8 mouse cellular contexts compared by ENCODE assay signal in the genomic region with DNA sequence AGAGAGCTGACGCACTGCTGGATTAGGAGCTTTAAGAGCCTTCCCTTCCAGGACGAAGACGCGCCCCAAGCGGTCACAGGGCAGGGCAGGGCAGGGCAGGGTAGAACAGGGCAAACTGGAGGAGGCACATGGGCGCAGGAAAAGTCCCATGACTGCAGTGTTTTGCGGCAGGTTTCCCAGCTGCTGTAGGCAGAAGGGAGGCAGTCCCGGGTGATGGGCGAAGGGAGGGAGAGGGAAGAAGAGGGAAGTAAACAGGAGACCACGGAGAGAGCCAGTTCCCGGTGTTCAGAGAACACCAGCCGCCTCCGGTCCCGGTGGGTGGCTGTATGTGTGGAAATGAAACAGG. TPM values are rescaled to one million over a fixed set of nuclear protein-coding genes. Genes with fewer than 3 reads are reported as not detected.
DNase-seq lines count a peak whose midpoint lies in the region; ATAC-seq and TF ChIP-seq lines count a peak whose summit lies in the region.

No protein-coding gene starts in this region.

- no peak for TF ChIP-seq EP300 in liver, embryonic 14.5 days (IDR thresholded peaks at IDR 0.05; ENCODE audit: low read depth)

- 0 out of 2 replicates have a peak, but pooled peaks have one; percentile 36 for TF ChIP-seq CTCF in bone marrow, adult 2 months (IDR thresholded peaks at IDR 0.05; ENCODE audit: control insufficient read depth, insufficient read depth, low read length)
- TF ChIP-seq CTCF in liver, embryonic 14.5 days (IDR thresholded peaks at IDR 0.05; ENCODE audit: low read depth), result peak; percentile 50

- H3K9me3 ChIP-seq in forebrain, embryonic 12.5 days, result no peaks in the 10 kb centered on the region
- no peaks in the 10 kb centered on the region for H3K9me3 ChIP-seq in heart, embryonic 15.5 days (replicated peaks)
- no peaks in the 10 kb centered on the region for H3K9me3 ChIP-seq in liver, embryonic 14.5 days (ENCODE audit: control insufficient read depth, low read length)
- H3K9me3 ChIP-seq in stomach, embryonic 16.5 days (replicated peaks; ENCODE audit: control insufficient read depth, low read length), result no peaks in the 10 kb centered on the region

- DNase-seq in 416B (ENCODE audit: low read depth), result peak; percentile 83
- DNase-seq in kidney, postnatal 10 days, result peak; percentile 83
- DNase-seq in liver, embryonic 14.5 days (ENCODE audit: low read depth in 3 of 3, low spot score in 3 of 3), result no peak

- H3K27ac ChIP-seq in bone marrow, adult 2 months (ENCODE audit: control insufficient read depth, insufficient read depth, low read depth, low read length, poor library complexity), result peak overlapping the region; percentile 79
- H3K27ac ChIP-seq in forebrain, embryonic 12.5 days, result no peak overlapping the region
- no peak overlapping the region for H3K27ac ChIP-seq in heart, embryonic 15.5 days
- H3K27ac ChIP-seq in liver, embryonic 14.5 days, result no peak overlapping the region
- H3K27ac ChIP-seq in stomach, embryonic 16.5 days (ENCODE audit: low read length), result peak overlapping the region; percentile 96

- H3K4me2 ChIP-seq in forebrain, embryonic 12.5 days, result peak overlapping the region; percentile 84
- H3K4me2 ChIP-seq in heart, embryonic 15.5 days, result peak overlapping the region; percentile 95
- H3K4me2 ChIP-seq in liver, embryonic 14.5 days (ENCODE audit: low read depth), result peak overlapping the region; percentile 79
- H3K4me2 ChIP-seq in stomach, embryonic 16.5 days (ENCODE audit: low read depth, low read length), result peak overlapping the region; percentile 89

- peaks cover 68% of the 10 kb centered on the region for H3K27me3 ChIP-seq in forebrain, embryonic 12.5 days
- H3K27me3 ChIP-seq in heart, embryonic 15.5 days, result peaks cover 20% of the 10 kb centered on the region
- peaks cover 51% of the 10 kb centered on the region for H3K27me3 ChIP-seq in liver, embryonic 14.5 days (ENCODE audit: control insufficient read depth, insufficient read depth, low read length)
- peaks cover 7% of the 10 kb centered on the region; the same call in 1 of the 2 replicates for H3K27me3 ChIP-seq in stomach, embryonic 16.5 days (ENCODE audit: control insufficient read depth, insufficient read depth, low read length)

- peak; percentile 54; the same call in 1 of the 2 replicates for TF ChIP-seq POLR2A in bone marrow, adult 2 months (IDR thresholded peaks at IDR 0.05; ENCODE audit: borderline replicate concordance, control insufficient read depth, low read depth, low read length)

- H3K4me3 ChIP-seq in bone marrow, adult 2 months (replicated peaks; ENCODE audit: control insufficient read depth, low read depth, low read length), result peak overlapping the region; percentile 46
- H3K4me3 ChIP-seq in forebrain, embryonic 12.5 days (replicated peaks), result peak overlapping the region; percentile 43
- peak overlapping the region; percentile 55 for H3K4me3 ChIP-seq in heart, embryonic 15.5 days
- no peak overlapping the region; a peak in 1 of 4 replicates for H3K4me3 ChIP-seq in liver, embryonic 14.5 days (ENCODE audit: insufficient read depth in 1 of 2, low read depth in 2 of 2, low read length in 2 of 2)
- peak overlapping the region; percentile 51 for H3K4me3 ChIP-seq in stomach, embryonic 16.5 days (replicated peaks; ENCODE audit: low read length)

- ATAC-seq in forebrain, embryonic 12.5 days (ENCODE audit: low FRiP score), result peak; percentile 19; the same call in 1 of the 2 replicates
- ATAC-seq in heart, embryonic 15.5 days (replicated peaks; ENCODE audit: insufficient number of reproducible peaks, insufficient read depth, low FRiP score, low read depth), result no peak
- no peak for ATAC-seq in liver, embryonic 14.5 days (ENCODE audit: insufficient read depth)
- ATAC-seq in monocyte, adult 5-6 weeks (replicated peaks; ENCODE audit: insufficient number of reproducible peaks, low FRiP score, low TSS enrichment, poor library complexity, severe bottlenecking), result peak; percentile 36
- ATAC-seq in stomach, embryonic 16.5 days (ENCODE audit: insufficient read depth, low FRiP score), result peak; percentile 45

- no peak overlapping the region for H3K9ac ChIP-seq in forebrain, embryonic 12.5 days
- H3K9ac ChIP-seq in heart, embryonic 15.5 days, result peak overlapping the region; percentile 47; the same call in 1 of the 2 replicates
- H3K9ac ChIP-seq in liver, embryonic 14.5 days (replicated peaks), result no peak overlapping the region
- peak overlapping the region; percentile 72 for H3K9ac ChIP-seq in stomach, embryonic 16.5 days (ENCODE audit: low read length)

- whole genome bisulfite sequencing in bone marrow, adult 2 months, result 2% methylated on average over 14 of the region's 14 CpGs
- 1% methylated on average over 14 of the region's 14 CpGs for WGBS in forebrain, embryonic 12.5 days
- WGBS in heart, embryonic 15.5 days, result 4% methylated on average over 14 of the region's 14 CpGs
- 5% methylated on average over 14 of the region's 14 CpGs for WGBS in liver, embryonic 14.5 days (ENCODE audit: insufficient replicate concordance)
- 7% methylated on average over 14 of the region's 14 CpGs for WGBS in stomach, embryonic 16.5 days

- no peaks in the 10 kb centered on the region; the same call in 1 of the 2 replicates for H3K4me1 ChIP-seq in bone marrow, adult 2 months (ENCODE audit: control insufficient read depth, insufficient read depth, low read length)
- peaks cover 36% of the 10 kb centered on the region for H3K4me1 ChIP-seq in forebrain, embryonic 12.5 days
- peaks cover 33% of the 10 kb centered on the region for H3K4me1 ChIP-seq in heart, embryonic 15.5 days (replicated peaks)
- H3K4me1 ChIP-seq in liver, embryonic 14.5 days (replicated peaks; ENCODE audit: control insufficient read depth in 2 of 2, insufficient read depth in 2 of 2, low read length in 1 of 2), result peaks cover 15 to 17% of the 10 kb centered on the region in 2 experiments
- peaks cover 29% of the 10 kb centered on the region for H3K4me1 ChIP-seq in stomach, embryonic 16.5 days (ENCODE audit: control insufficient read depth, insufficient read depth, low read length)

- H3K36me3 ChIP-seq in forebrain, embryonic 12.5 days (replicated peaks), result no peaks in the 10 kb centered on the region
- no peaks in the 10 kb centered on the region for H3K36me3 ChIP-seq in heart, embryonic 15.5 days
- no peaks in the 10 kb centered on the region for H3K36me3 ChIP-seq in liver, embryonic 14.5 days (replicated peaks; ENCODE audit: control insufficient read depth, insufficient read depth, low read depth)
- H3K36me3 ChIP-seq in stomach, embryonic 16.5 days (ENCODE audit: control insufficient read depth, insufficient read depth, low read length), result no peaks in the 10 kb centered on the region

RNA-seq across cellular contexts. Expression of gene Klf9, which starts 7.0 kb away (rescaled TPM):
- polyA plus RNA-seq in bone marrow, adult 2 months (2011; ENCODE audit: insufficient read depth, insufficient read length, low replicate concordance, missing spikeins), result 4.1 and 9.8 TPM in 2 replicates
- 1.2 and 1.4 TPM in 2 replicates for polyA plus RNA-seq in forebrain, embryonic 12.5 days (2016; fragmentation: Nextera tagmentation; extraction: Ambion mirVana)
- 3.1 and 3.4 TPM in 2 replicates for polyA plus RNA-seq in heart, embryonic 15.5 days (2015; fragmentation: Nextera tagmentation; extraction: Ambion mirVana)
- polyA plus RNA-seq in liver, embryonic 14.5 days (2012; rRNA removed), result 0.43 and 0.86 TPM in 2 replicates
- polyA plus RNA-seq in liver, embryonic 14.5 days (2014; fragmentation: Nextera tagmentation; extraction: Ambion mirVana), result 0.74 and 1.0 TPM in 2 replicates
- total RNA-seq in monocyte, adult 5-6 weeks (2017), result 24.5 to 29.0 TPM (median 24.6 TPM) in 3 replicates
- polyA plus RNA-seq in stomach, embryonic 16.5 days (2015; fragmentation: Nextera tagmentation; extraction: Ambion mirVana), result 7.1 and 7.9 TPM in 2 replicates

Comparison
In these comparisons a context has a peak if more than half of its experiments do, and no peak if none do; other contexts are left out.
1. DNase-seq: peak in 416B (single experiment) and kidney, postnatal 10 days (single experiment); none in liver, embryonic 14.5 days (0 of 3).
2. H3K27ac ChIP-seq: peak in bone marrow, adult 2 months (single experiment) and stomach, embryonic 16.5 days (single experiment); none in forebrain, embryonic 12.5 days (single experiment), heart, embryonic 15.5 days (single experiment) and liver, embryonic 14.5 days (single experiment).
3. H3K4me3 ChIP-seq: peak in bone marrow, adult 2 months (single experiment), forebrain, embryonic 12.5 days (single experiment), heart, embryonic 15.5 days (single experiment) and stomach, embryonic 16.5 days (single experiment); none in liver, embryonic 14.5 days (0 of 2).
4. ATAC-seq: peak in forebrain, embryonic 12.5 days (single experiment), monocyte, adult 5-6 weeks (single experiment) and stomach, embryonic 16.5 days (single experiment); none in heart, embryonic 15.5 days (single experiment) and liver, embryonic 14.5 days (single experiment).
5. H3K9ac ChIP-seq: peak in heart, embryonic 15.5 days (single experiment) and stomach, embryonic 16.5 days (single experiment); none in forebrain, embryonic 12.5 days (single experiment) and liver, embryonic 14.5 days (single experiment).
6. Peak in every context shown above with its lines, with median percentiles within 50 percentile points of each other: H3K4me2 ChIP-seq.